Mouse (Mus musculus) embryonic stem cell, embryonic (primary cell): Measurements from ENCODE around the gene Gm20388.

ENCODE experiments used
- CTCF ChIA-PET, 4 experiments: fragments of 300-600 bp in 2 of 4; fragments of 350-600 bp in 2 of 4; sonication (Branson Sonifier 250); formaldehyde crosslinking; loops; one replicate each; lab custom pipeline; 2022; ENCODE audit warnings: inconsistent platforms in 2 of 4; lab: Charles Lee
- POLR2A ChIA-PET, 4 experiments: fragments of 300-600 bp in 2 of 4; fragments of 350-600 bp in 2 of 4; sonication (Branson Sonifier 250); formaldehyde crosslinking; loops; one replicate each; lab custom pipeline; 2022; ENCODE audit warnings: antibody characterized with exemption in 4 of 4, inconsistent platforms in 1 of 4; lab: Charles Lee

The Gm20388 gene

GRCm38 (mm10) chr8:121392482-121392881 is 1481.8 kb downstream of the Gm20388 start:
- POLR2A ChIA-PET: interaction anchor here in 2 of 4 experiments (0.8 to 0.9 kb wide), 2 partner anchors 18 to 25 kb away, joined by 3 read pairs; no protein-coding TSS in a partner anchor
- CTCF ChIA-PET: interaction anchor here in 3 of 4 experiments (0.7 to 2.4 kb wide), 5 partner anchors 10 to 267 kb away, joined by 3 to 12 read pairs (median 4); no protein-coding TSS in a partner anchor

GRCm38 (mm10) chr8:121393111-121393510 is 1482.5 kb downstream of the Gm20388 start:
- POLR2A ChIA-PET: interaction anchor here in 3 of 4 experiments (0.8 to 1.5 kb wide), 3 partner anchors 11 to 25 kb away, joined by 3 to 4 read pairs (median 3); no protein-coding TSS in a partner anchor

GRCm38 (mm10) chr8:121394686-121395085 is 1484.0 kb downstream of the Gm20388 start:
- POLR2A ChIA-PET: no interaction called here
- CTCF ChIA-PET: no interaction called here

More at GRCm38 (mm10) chr8:121393111-121393510, 1482.5 kb downstream of the Gm20388 start:
- CTCF ChIA-PET: interaction anchor here in 1 of 4 experiments (1.1 kb wide), 1 partner anchor 10 kb away, joined by 4 read pairs; no protein-coding TSS in a partner anchor

GRCm38 (mm10) chr8:121395316-121395715 is 1484.7 kb downstream of the Gm20388 start:
- POLR2A ChIA-PET: no interaction called here
- CTCF ChIA-PET: no interaction called here

DNA sequence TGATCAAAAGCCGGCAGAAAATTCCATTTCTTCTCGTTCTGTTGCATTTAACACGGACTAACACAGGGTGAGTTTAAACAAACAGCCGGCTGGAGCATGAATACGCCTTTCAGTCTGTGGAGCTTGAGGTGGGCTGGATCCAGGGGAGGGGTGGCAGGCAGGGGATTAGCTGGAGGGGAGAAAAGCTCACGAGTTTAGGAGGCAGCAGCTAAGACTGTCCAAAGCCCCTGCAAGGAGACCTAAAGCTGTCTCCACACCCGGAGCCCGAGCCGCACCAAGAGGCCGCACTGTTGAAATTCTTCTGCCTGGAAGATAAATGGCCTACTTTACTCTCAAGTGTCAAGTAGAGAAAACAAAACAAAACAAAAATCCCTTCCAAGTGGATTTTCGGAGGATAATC is 1485.5 kb downstream of the Gm20388 start:
- ChIA-PET CTCF (interaction anchor here in 3 of 4 experiments (0.6 to 1.2 kb wide), 5 partner anchors 21 to 164 kb away, joined by 3 to 5 read pairs (median 3); no protein-coding TSS in a partner anchor), POLR2A (interaction anchor here in 1 of 4 experiments (0.8 kb wide), 1 partner anchor 28 kb away, joined by 3 read pairs; no protein-coding TSS in a partner anchor)

- CTCF ChIA-PET: interaction anchor here (0.7 to 1.2 kb wide), 7 partner anchors 16 to 265 kb away, joined by 3 to 19 read pairs (median 5); no protein-coding TSS in a partner anchor
- POLR2A ChIA-PET: interaction anchor here in 3 of 4 experiments (0.5 to 1.5 kb wide), 4 partner anchors 18 to 1383 kb away, joined by 3 to 6 read pairs (median 3); no protein-coding TSS in a partner anchor
Observed at GRCm38 (mm10) chr8:121397201-121397698, 1486.6 kb downstream of the Gm20388 start.

- CTCF ChIA-PET: interaction anchor here (0.7 to 1.2 kb wide), 6 partner anchors 15 to 265 kb away, joined by 3 to 19 read pairs (median 6); no protein-coding TSS in a partner anchor
- POLR2A ChIA-PET: interaction anchor here in 2 of 4 experiments (0.6 to 1.5 kb wide), 4 partner anchors 8 to 1384 kb away, joined by 3 to 4 read pairs (median 3); no protein-coding TSS in a partner anchor
Observed at GRCm38 (mm10) chr8:121398081-121398480, 1487.4 kb downstream of the Gm20388 start.

GRCm38 (mm10) chr8:121398724-121399123 is 1488.1 kb downstream of the Gm20388 start:
- POLR2A ChIA-PET: no interaction called here
- CTCF ChIA-PET: interaction anchor here in 1 of 4 experiments (1.2 kb wide), 1 partner anchor 15 kb away, joined by 5 read pairs; no protein-coding TSS in a partner anchor

- CTCF ChIA-PET: interaction anchor here in 2 of 4 experiments (0.6 to 1.7 kb wide), 3 partner anchors 9 to 1002 kb away, joined by 3 to 4 read pairs (median 3); no protein-coding TSS in a partner anchor
- POLR2A ChIA-PET: interaction anchor here in 1 of 4 experiments (1.7 kb wide), 1 partner anchor 70 kb away, joined by 4 read pairs; no protein-coding TSS in a partner anchor
Observed at GRCm38 (mm10) chr8:121399173-121399572, 1488.5 kb downstream of the Gm20388 start.

GRCm38 (mm10) chr8:121400581-121400980 is 1489.9 kb downstream of the Gm20388 start:
- ChIA-PET CTCF (interaction anchor here in 3 of 4 experiments (0.6 to 1.7 kb wide), 3 partner anchors 10 to 351 kb away, joined by 3 to 4 read pairs (median 3); no protein-coding TSS in a partner anchor), POLR2A (interaction anchor here in 2 of 4 experiments (0.6 to 1.7 kb wide), 3 partner anchors 53 to 358 kb away, joined by 3 to 4 read pairs (median 4); no protein-coding TSS in a partner anchor)

GRCm38 (mm10) chr8:121403821-121404220 is 1493.2 kb downstream of the Gm20388 start:
- ChIA-PET POLR2A (no interaction called here), CTCF (interaction anchor here in 3 of 4 experiments (1.2 to 2.1 kb wide), 3 partner anchors 10 to 30 kb away, joined by 3 to 7 read pairs (median 6); no protein-coding TSS in a partner anchor)

DNA sequence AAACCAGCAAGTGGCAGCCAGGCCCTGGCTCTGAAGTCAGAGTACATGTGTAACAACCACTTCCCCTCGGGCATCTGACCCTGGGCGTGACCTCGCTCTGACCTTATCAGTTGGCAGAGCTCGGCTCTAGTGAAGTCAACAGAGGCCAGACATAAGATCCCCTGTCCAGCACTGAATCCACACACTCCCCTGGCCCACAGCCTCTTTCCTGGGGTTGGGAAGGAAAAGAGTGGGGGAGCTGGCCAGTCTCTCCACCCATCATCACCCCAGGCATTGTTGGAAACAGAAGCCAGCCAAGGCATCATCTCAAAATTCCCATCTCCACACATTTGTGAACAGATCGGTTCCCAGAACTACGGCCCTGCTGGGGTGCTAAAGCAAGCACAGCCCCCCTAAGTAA is 1507.4 kb downstream of the Gm20388 start:
- ChIA-PET CTCF (no interaction called here), POLR2A (interaction anchor here in 1 of 4 experiments (0.8 kb wide), 1 partner anchor 25 kb away, joined by 3 read pairs; no protein-coding TSS in a partner anchor)

- ChIA-PET POLR2A (no interaction called here), CTCF (no interaction called here)
Observed at GRCm38 (mm10) chr8:121419551-121419950, 1508.9 kb downstream of the Gm20388 start.

- POLR2A ChIA-PET: interaction anchor here in 1 of 4 experiments (1.0 kb wide), 1 partner anchor 19 kb away, joined by 3 read pairs; no protein-coding TSS in a partner anchor
Observed at GRCm38 (mm10) chr8:121421009-121421408, 1510.4 kb downstream of the Gm20388 start.

GRCm38 (mm10) chr8:121424080-121424479 is 1513.4 kb downstream of the Gm20388 start:
- ChIA-PET CTCF (interaction anchor here in 2 of 4 experiments (0.6 to 1.6 kb wide), 5 partner anchors 13 to 124 kb away, joined by 3 to 7 read pairs (median 4); no protein-coding TSS in a partner anchor), POLR2A (interaction anchor here in 2 of 4 experiments (0.6 to 0.7 kb wide), 2 partner anchors 49 to 456 kb away, joined by 3 to 8 read pairs; no protein-coding TSS in a partner anchor)

More at GRCm38 (mm10) chr8:121421009-121421408, 1510.4 kb downstream of the Gm20388 start:
- CTCF ChIA-PET: no interaction called here

- CTCF ChIA-PET: interaction anchor here in 3 of 4 experiments (0.6 to 1.6 kb wide), 13 partner anchors 9 to 1594 kb away, joined by 3 to 17 read pairs (median 4); no protein-coding TSS in a partner anchor
- POLR2A ChIA-PET: interaction anchor here in 2 of 4 experiments (0.6 to 0.7 kb wide), 2 partner anchors 49 to 455 kb away, joined by 3 to 8 read pairs; no protein-coding TSS in a partner anchor
Observed at GRCm38 (mm10) chr8:121424600-121424999, 1514.0 kb downstream of the Gm20388 start.

GRCm38 (mm10) chr8:121431499-121431898 is 1520.9 kb downstream of the Gm20388 start:
- CTCF ChIA-PET: interaction anchor here in 2 of 4 experiments (0.7 to 1.8 kb wide), 2 partner anchors 9 to 101 kb away, joined by 3 to 5 read pairs; no protein-coding TSS in a partner anchor
- POLR2A ChIA-PET: interaction anchor here in 1 of 4 experiments (1.1 kb wide), 1 partner anchor 22 kb away, joined by 3 read pairs; no protein-coding TSS in a partner anchor

GRCm38 (mm10) chr8:121433466-121433865 is 1522.8 kb downstream of the Gm20388 start:
- POLR2A ChIA-PET: interaction anchor here in 1 of 4 experiments (0.6 to 1.3 kb wide), 2 partner anchors 11 to 140 kb away, joined by 3 read pairs; no protein-coding TSS in a partner anchor

More at GRCm38 (mm10) chr8:121433466-121433865, 1522.8 kb downstream of the Gm20388 start:
- CTCF ChIA-PET: interaction anchor here in 3 of 4 experiments (0.7 to 1.4 kb wide), 5 partner anchors 8 to 80 kb away, joined by 3 to 4 read pairs (median 3); no protein-coding TSS in a partner anchor
